Mouse (Mus musculus): ENCODE results near the gene Krtap3-1. TPM values are rescaled to one million over a fixed set of nuclear protein-coding genes. Genes with fewer than 3 reads are reported as not detected.

Gene Krtap3-1
- polyA plus RNA-seq, 1 experiment = not detected

DNA sequence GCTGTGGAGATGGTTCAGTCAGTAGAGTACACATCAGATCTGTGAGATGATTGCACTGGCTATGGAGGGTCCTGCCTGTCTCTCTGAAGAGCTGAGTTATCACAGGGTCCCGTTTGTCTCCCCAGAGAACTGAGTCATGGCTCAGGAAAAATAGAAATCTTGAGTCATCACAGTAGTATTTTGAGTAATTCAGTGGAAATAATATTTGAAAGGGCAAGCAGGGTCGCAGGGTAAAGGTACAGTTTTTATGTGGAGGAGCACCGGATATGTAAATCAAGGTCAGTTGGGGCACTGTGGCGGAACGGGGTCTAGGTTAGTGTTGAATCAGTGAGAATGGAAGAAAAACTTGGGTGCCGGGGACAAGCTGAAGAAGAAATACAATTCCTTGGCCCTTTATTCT, 3.9 kb downstream of the Krtap3-1 start:
- TF ChIP-seq CTCF (IDR thresholded peaks at IDR 0.05; ENCODE audit: extremely low read depth, insufficient read depth, insufficient read length, insufficient replicate concordance) = no peak
- TF ChIP-seq POLR2A (IDR thresholded peaks at IDR 0.05; ENCODE audit: low read depth, low read length) = no peak
- no peaks in the 10 kb centered on the region for H3K36me3 ChIP-seq (ENCODE audit: control insufficient read depth, insufficient read depth, low read length)
- DNase-seq (ENCODE audit: low read depth in 1 of 2, low spot score in 2 of 2) = no peak
- H3K27me3 ChIP-seq (ENCODE audit: control insufficient read depth, insufficient read depth, low read length) = no peaks in the 10 kb centered on the region
- 81% methylated on average over 6 of the region's 6 CpGs for WGBS
- no peak overlapping the region for H3K27ac ChIP-seq (ENCODE audit: insufficient read depth, low read length)
- H3K4me1 ChIP-seq (ENCODE audit: control insufficient read depth, insufficient read depth, insufficient read length) = no peaks in the 10 kb centered on the region
- H3K4me3 ChIP-seq (ENCODE audit: extremely low read depth, insufficient read depth, insufficient read length) = no peak overlapping the region

DNA sequence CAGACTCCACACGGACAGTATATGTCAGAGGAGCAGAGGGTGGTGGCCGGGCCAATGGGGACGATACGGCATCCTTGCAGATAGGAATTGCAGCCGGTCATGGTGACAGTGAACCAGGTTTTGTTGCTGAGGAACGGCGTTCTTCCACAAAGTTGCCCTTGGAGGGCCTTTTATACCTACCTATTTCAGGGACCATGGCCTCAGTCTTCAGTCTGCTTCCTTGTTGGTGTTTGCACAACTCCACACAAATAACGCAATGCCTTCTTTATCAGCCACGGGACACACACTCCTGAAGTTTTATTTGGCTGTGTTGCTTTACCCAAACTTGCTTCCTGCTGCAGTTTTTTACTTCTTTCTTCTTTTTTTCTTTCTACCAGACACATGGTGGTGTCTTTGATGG, 7.1 kb downstream of the Krtap3-1 start, which contains the start of gene Gm11939:
Gm11939 (minus strand) TSS at position 101 of the 400 bp plus-strand sequence.
- H3K27ac ChIP-seq (ENCODE audit: insufficient read depth, low read length) = no peak within 1 kb of the TSS
- TF ChIP-seq POLR2A (IDR thresholded peaks at IDR 0.05; ENCODE audit: low read depth, low read length) (no peak), CTCF (IDR thresholded peaks at IDR 0.05; ENCODE audit: extremely low read depth, insufficient read depth, insufficient read length, insufficient replicate concordance) (no peak)
- no peaks in the 10 kb centered on the region for H3K4me1 ChIP-seq (ENCODE audit: control insufficient read depth, insufficient read depth, insufficient read length)
- H3K4me3 ChIP-seq (ENCODE audit: extremely low read depth, insufficient read depth, insufficient read length) = no peak within 1 kb of the TSS
- DNase-seq (ENCODE audit: low read depth in 1 of 2, low spot score in 2 of 2) = no peak
- 86% methylated on average over 9 of the region's 9 CpGs for WGBS
- no peaks in the 10 kb centered on the region for H3K36me3 ChIP-seq (ENCODE audit: control insufficient read depth, insufficient read depth, low read length)
- H3K27me3 ChIP-seq (ENCODE audit: control insufficient read depth, insufficient read depth, low read length) = no peaks in the 10 kb centered on the region

DNA sequence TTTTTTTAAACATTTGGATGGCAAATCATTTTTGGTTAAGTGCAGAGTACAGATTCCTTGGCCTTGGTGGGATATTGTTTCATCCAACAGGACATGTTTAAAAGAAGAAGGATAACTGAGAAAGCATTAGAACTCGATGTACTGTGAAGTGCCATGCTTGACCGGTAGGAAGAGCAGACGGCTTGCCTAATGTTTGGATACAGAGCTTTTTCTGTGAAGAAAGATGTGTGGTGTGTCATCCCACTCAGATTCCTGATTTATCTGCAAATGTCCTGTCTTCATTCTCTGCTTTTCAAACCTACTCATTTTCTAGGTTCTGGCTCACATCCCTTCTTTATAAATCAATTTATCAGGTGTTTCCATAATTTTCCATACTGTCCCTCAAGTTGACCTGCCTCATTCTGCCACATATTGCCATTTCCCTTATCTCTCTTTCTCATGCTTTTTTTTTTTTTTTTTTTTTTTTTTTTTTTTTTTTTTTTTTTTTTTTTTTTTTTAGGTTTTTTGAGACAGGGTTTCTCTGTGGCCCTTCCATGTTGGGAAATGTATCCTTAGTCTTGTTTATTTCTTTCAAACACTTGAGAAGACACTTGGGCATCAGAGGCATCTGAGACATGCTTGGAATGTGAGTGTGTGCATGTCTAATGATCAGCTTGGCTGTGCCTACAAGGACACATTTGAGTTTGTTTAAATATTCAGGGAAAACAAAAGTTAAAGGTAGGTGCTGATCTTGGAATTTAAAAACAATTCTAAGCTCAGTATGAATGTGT, 8.3 kb downstream of the Krtap3-1 start:
- Histone ChIP-seq H3K27ac (ENCODE audit: insufficient read depth, low read length) (no peak overlapping the region), H3K36me3 (ENCODE audit: control insufficient read depth, insufficient read depth, low read length) (no peaks in the 10 kb centered on the region), H3K4me1 (ENCODE audit: control insufficient read depth, insufficient read depth, insufficient read length) (no peaks in the 10 kb centered on the region), H3K27me3 (ENCODE audit: control insufficient read depth, insufficient read depth, low read length) (no peaks in the 10 kb centered on the region), H3K4me3 (ENCODE audit: extremely low read depth, insufficient read depth, insufficient read length) (no peak overlapping the region)
- TF ChIP-seq POLR2A (IDR thresholded peaks at IDR 0.05; ENCODE audit: low read depth, low read length) (no peak), CTCF (IDR thresholded peaks at IDR 0.05; ENCODE audit: extremely low read depth, insufficient read depth, insufficient read length, insufficient replicate concordance) (no peak)
- 88% methylated on average over 3 of the region's 3 CpGs for WGBS
- DNase-seq (ENCODE audit: low read depth in 1 of 2, low spot score in 2 of 2) = no peak

DNA sequence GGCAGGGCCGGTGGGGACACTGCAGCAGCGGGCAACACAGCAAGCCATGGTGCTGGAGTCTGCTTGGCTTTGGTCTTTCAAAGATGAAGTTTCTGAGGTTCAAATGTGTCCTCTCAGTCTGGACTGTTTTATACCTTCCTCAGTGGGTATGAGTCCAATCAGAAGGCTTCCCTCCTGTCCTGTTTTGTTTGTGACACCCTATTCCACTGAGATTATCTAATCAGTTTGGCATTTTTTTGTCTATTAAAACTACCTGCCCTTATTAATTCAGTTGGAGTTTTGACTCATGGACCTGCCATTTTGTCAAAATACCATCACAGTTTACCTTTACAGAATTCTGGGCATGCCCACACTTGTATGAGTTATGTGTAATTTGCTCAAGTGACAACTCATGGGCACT, 9.7 kb downstream of the Krtap3-1 start, which contains the start of gene Krtap3-2:
Krtap3-2 (minus strand) TSS at position 101 of the 400 bp plus-strand sequence.
- Histone ChIP-seq H3K4me1 (ENCODE audit: control insufficient read depth, insufficient read depth, insufficient read length) (no peaks in the 10 kb centered on the region), H3K36me3 (ENCODE audit: control insufficient read depth, insufficient read depth, low read length) (no peaks in the 10 kb centered on the region), H3K27ac (ENCODE audit: insufficient read depth, low read length) (no peak within 1 kb of the TSS), H3K27me3 (ENCODE audit: control insufficient read depth, insufficient read depth, low read length) (no peaks in the 10 kb centered on the region), H3K4me3 (ENCODE audit: extremely low read depth, insufficient read depth, insufficient read length) (no peak within 1 kb of the TSS)
- TF ChIP-seq CTCF (IDR thresholded peaks at IDR 0.05; ENCODE audit: extremely low read depth, insufficient read depth, insufficient read length, insufficient replicate concordance) (no peak), POLR2A (IDR thresholded peaks at IDR 0.05; ENCODE audit: low read depth, low read length) (no peak)
- no peak for DNase-seq (ENCODE audit: low read depth in 1 of 2, low spot score in 2 of 2)
- 54% methylated on average over 2 of the region's 2 CpGs for WGBS

DNA sequence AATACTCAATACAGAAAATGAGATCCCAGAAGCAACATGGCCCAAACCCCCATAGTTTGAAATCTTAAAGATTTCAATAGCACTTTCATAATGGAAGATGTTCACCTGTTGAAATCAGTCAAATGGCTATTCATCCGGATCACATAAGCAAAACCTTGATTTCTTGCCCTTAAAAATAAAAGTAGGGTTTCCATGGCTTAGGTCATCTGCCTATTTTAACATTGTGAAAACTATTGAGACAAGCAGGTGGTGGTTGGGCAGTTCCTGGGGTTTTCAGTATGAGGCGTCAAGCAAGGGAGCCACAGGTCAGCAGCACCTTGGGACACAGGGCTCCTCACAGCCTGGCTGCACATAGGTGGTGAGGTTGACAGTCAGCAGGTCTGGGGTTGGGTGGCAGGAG, 10.2 kb downstream of the Krtap3-1 start:
- Histone ChIP-seq H3K27me3 (ENCODE audit: control insufficient read depth, insufficient read depth, low read length) (no peaks in the 10 kb centered on the region), H3K4me1 (ENCODE audit: control insufficient read depth, insufficient read depth, insufficient read length) (no peaks in the 10 kb centered on the region), H3K36me3 (ENCODE audit: control insufficient read depth, insufficient read depth, low read length) (no peaks in the 10 kb centered on the region), H3K4me3 (ENCODE audit: extremely low read depth, insufficient read depth, insufficient read length) (no peak overlapping the region), H3K27ac (ENCODE audit: insufficient read depth, low read length) (no peak overlapping the region)
- no peak for DNase-seq (ENCODE audit: low read depth in 1 of 2, low spot score in 2 of 2)
- 84% methylated on average over 2 of the region's 2 CpGs for WGBS
- no peak for TF ChIP-seq POLR2A (IDR thresholded peaks at IDR 0.05; ENCODE audit: low read depth, low read length)
- TF ChIP-seq CTCF (IDR thresholded peaks at IDR 0.05; ENCODE audit: extremely low read depth, insufficient read depth, insufficient read length, insufficient replicate concordance) = no peak

DNA sequence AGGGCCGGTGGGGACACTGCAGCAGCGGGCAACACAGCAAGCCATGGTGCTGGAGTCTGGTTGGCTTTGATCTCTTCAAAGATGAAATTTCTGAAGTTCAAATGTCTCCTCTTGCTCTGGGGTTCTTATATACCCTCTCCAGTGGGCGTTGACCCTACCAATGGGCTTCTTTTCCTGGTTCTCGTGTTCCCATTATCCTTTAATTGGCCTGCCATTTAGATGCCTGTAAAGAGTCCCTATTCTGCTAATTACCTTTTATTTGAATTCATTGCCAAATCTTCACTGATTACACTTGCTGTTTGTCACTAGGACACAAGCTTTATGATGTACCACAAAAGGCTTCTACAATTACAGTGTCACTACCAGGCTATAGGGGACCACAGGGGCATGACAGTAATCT, 15.7 kb downstream of the Krtap3-1 start, which contains the start of gene Krtap3-3:
Krtap3-3 (minus strand) TSS at position 101 of the 400 bp plus-strand sequence.
- Histone ChIP-seq H3K27ac (ENCODE audit: insufficient read depth, low read length) (no peak within 1 kb of the TSS), H3K4me1 (ENCODE audit: control insufficient read depth, insufficient read depth, insufficient read length) (no peaks in the 10 kb centered on the region), H3K27me3 (ENCODE audit: control insufficient read depth, insufficient read depth, low read length) (no peaks in the 10 kb centered on the region), H3K4me3 (ENCODE audit: extremely low read depth, insufficient read depth, insufficient read length) (no peak within 1 kb of the TSS), H3K36me3 (ENCODE audit: control insufficient read depth, insufficient read depth, low read length) (no peaks in the 10 kb centered on the region)
- DNase-seq (ENCODE audit: low read depth in 1 of 2, low spot score in 2 of 2) = no peak
- no peak for TF ChIP-seq POLR2A (IDR thresholded peaks at IDR 0.05; ENCODE audit: low read depth, low read length)
- 70% methylated on average over 4 of the region's 4 CpGs for WGBS

DNA sequence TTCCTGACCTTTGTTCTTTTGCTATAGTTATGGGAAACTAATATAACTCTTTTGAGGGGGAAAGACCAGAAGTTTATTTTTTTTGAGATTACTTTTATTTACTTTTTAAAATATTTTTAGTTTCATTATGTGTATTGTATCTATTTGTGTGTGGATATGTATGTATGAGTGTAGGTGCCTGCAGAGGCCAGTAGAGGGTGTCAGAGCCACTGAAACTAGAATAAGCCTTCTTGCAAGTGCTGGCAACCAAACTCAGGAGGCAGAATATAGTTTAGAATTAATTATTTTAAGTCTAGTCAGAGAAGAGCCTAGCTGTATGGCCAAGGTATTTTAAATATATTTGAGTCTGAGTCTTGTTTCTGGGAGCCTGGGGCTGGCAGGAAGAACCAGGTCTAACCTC, 18.5 kb downstream of the Krtap3-1 start:
- H3K36me3 ChIP-seq (ENCODE audit: control insufficient read depth, insufficient read depth, low read length) = no peaks in the 10 kb centered on the region
- no peak for DNase-seq (ENCODE audit: low read depth in 1 of 2, low spot score in 2 of 2)
- H3K4me1 ChIP-seq (ENCODE audit: control insufficient read depth, insufficient read depth, insufficient read length) = no peaks in the 10 kb centered on the region
- H3K4me3 ChIP-seq (ENCODE audit: extremely low read depth, insufficient read depth, insufficient read length) = no peak overlapping the region
- no peak for TF ChIP-seq CTCF (IDR thresholded peaks at IDR 0.05; ENCODE audit: extremely low read depth, insufficient read depth, insufficient read length, insufficient replicate concordance)
- TF ChIP-seq POLR2A (IDR thresholded peaks at IDR 0.05; ENCODE audit: low read depth, low read length) = no peak
- no peak overlapping the region for H3K27ac ChIP-seq (ENCODE audit: insufficient read depth, low read length)
- H3K27me3 ChIP-seq (ENCODE audit: control insufficient read depth, insufficient read depth, low read length) = no peaks in the 10 kb centered on the region
